Mouse (Mus musculus): ENCODE measurements around the gene Timd2. TPM values are rescaled to one million over a fixed set of nuclear protein-coding genes. Genes with fewer than 3 reads are reported as not detected.
"Not testable (repeated sequence)": the region's sequence is repeated elsewhere in the genome, so short reads cannot be mapped to it uniquely, and the experiment has no call there.

Gene Timd2
- polyA plus RNA-seq, 1 experiment from 2014 or later: 0.10 TPM

- H3K27ac ChIP-seq; ATAC-seq (ENCODE audit: insufficient number of reproducible peaks, insufficient read depth, low FRiP score, low TSS enrichment); H3K9me3 ChIP-seq; H3K36me3 ChIP-seq; H3K27me3 ChIP-seq; H3K4me2 ChIP-seq (replicated peaks); H3K4me1 ChIP-seq; H3K4me3 ChIP-seq; H3K9ac ChIP-seq: not testable (repeated sequence)
- 57% methylated on average over 3 of the region's 3 CpGs for WGBS
Observed at GRCm38 (mm10) chr11:46649655-46650054, 57.2 kb downstream of the Timd2 start.

- Histone ChIP-seq H3K4me1 (no peaks in the 10 kb centered on the region), H3K9me3 (no peaks in the 10 kb centered on the region), H3K4me3 (no peak overlapping the region), H3K4me2 (replicated peaks) (no peak overlapping the region), H3K27ac (no peak overlapping the region), H3K9ac (no peak overlapping the region), H3K36me3 (no peaks in the 10 kb centered on the region), H3K27me3 (no peaks in the 10 kb centered on the region)
- no peak for ATAC-seq (ENCODE audit: insufficient number of reproducible peaks, insufficient read depth, low FRiP score, low TSS enrichment)
- WGBS: 76% methylated on average over 1 of the region's 1 CpGs
Observed at GRCm38 (mm10) chr11:46644824-46645223, 62.0 kb downstream of the Timd2 start.

DNA sequence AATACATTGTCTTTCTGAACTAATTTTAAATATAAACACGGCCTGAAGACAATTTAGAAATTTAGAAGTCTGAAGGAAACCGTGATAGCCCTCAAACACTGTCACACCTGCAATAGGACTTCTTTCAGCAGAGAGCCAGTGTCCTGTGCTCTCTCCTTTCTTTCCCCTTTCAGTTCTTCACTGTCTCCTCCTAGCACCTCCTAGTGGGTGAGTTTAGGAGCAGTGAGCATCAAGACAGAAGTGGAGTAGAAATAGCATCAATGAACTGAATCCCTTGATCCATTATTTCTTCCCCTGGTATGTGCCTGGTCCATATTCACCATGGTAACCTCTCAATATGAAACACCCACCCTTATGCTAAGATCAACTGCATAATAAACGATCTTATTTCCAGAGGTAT, 70.3 kb downstream of the Timd2 start:
- Histone ChIP-seq H3K27ac (no peak overlapping the region), H3K4me1 (no peaks in the 10 kb centered on the region), H3K27me3 (no peaks in the 10 kb centered on the region), H3K9me3 (no peaks in the 10 kb centered on the region), H3K4me2 (replicated peaks) (no peak overlapping the region), H3K36me3 (no peaks in the 10 kb centered on the region), H3K4me3 (no peak overlapping the region), H3K9ac (no peak overlapping the region)
- no peak for ATAC-seq (ENCODE audit: insufficient number of reproducible peaks, insufficient read depth, low FRiP score, low TSS enrichment)
- WGBS: 81% methylated on average over 3 of the region's 3 CpGs

DNA sequence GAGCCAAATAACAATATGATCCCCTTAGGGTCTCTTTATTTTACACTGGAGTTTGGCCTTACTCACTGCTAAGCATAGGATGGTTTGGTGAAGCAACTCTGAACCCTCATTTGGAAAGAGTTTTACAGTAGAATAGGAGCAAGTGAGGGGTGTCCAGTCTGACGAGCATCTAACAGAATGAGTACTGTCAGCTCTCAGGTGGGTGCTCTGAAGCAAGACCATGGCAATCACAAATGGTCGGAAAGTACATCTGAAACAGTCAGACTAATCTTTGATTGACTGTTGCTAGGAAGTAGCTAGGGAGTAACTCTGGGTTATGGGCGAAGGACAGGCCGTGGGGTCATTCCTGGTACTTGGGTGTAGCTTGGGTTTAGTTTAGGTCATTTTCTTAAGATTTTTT, 71.3 kb downstream of the Timd2 start:
- H3K9me3 ChIP-seq; H3K9ac ChIP-seq; H3K4me2 ChIP-seq (replicated peaks); H3K4me1 ChIP-seq; H3K27ac ChIP-seq; H3K36me3 ChIP-seq; H3K4me3 ChIP-seq; ATAC-seq (ENCODE audit: insufficient number of reproducible peaks, insufficient read depth, low FRiP score, low TSS enrichment); H3K27me3 ChIP-seq: not testable (repeated sequence)
- 82% methylated on average over 4 of the region's 4 CpGs for WGBS

GRCm38 (mm10) chr11:46631635-46632034, 75.2 kb downstream of the Timd2 start:
- H3K4me3 ChIP-seq: no peak overlapping the region
- 24% methylated on average over 3 of the region's 3 CpGs for WGBS
- ATAC-seq (ENCODE audit: insufficient number of reproducible peaks, insufficient read depth, low FRiP score, low TSS enrichment): no peak

DNA sequence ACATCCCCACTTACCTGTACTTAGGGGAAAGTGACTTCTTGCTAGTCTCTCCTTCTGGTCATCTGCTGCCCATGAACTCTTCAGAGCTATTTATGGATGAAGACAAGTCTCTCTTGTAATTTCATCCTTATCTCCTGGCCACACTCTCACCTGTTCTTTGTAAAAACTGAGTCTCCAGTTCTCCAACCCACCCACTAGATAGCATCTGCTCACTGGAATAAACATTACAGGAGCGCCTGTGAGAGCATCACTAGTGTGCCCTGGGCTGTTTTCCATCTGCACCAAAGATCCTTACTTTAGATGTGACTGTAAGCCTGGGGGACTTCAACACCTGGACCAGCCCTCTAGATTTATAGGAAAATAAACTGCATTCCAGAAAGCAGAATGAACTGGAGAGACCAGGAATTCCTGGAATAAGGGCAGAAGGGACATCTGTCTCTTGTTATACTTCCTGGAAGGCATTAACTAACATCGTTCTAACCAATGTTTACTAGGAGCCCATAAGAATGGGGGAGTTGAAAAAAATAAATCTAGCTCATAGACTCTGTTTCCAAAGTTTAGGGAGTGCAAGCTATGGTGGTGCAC, 77.6 kb downstream of the Timd2 start, which contains the start of gene Dppa1:
TSS of gene Dppa1 (minus strand) at position 51 of the 585 bp plus-strand sequence.
- no peak for ATAC-seq (ENCODE audit: insufficient number of reproducible peaks, insufficient read depth, low FRiP score, low TSS enrichment)
- 54% methylated on average over 2 of the region's 2 CpGs for WGBS
- no peak within 1 kb of the TSS for H3K4me2 ChIP-seq (replicated peaks)
- H3K27ac ChIP-seq: no peak within 1 kb of the TSS
- no peaks in the 10 kb centered on the region for H3K27me3 ChIP-seq
- H3K9ac ChIP-seq: no peak within 1 kb of the TSS
- H3K4me1 ChIP-seq: no peaks in the 10 kb centered on the region
- no peaks in the 10 kb centered on the region for H3K36me3 ChIP-seq
- H3K9me3 ChIP-seq: no peaks in the 10 kb centered on the region
- no peak within 1 kb of the TSS for H3K4me3 ChIP-seq

More at GRCm38 (mm10) chr11:46631635-46632034, 75.2 kb downstream of the Timd2 start:
- Histone ChIP-seq H3K9me3 (no peaks in the 10 kb centered on the region), H3K36me3 (no peaks in the 10 kb centered on the region), H3K27ac (no peak overlapping the region), H3K27me3 (no peaks in the 10 kb centered on the region), H3K9ac (no peak overlapping the region), H3K4me2 (replicated peaks) (no peak overlapping the region), H3K4me1 (no peaks in the 10 kb centered on the region)

DNA sequence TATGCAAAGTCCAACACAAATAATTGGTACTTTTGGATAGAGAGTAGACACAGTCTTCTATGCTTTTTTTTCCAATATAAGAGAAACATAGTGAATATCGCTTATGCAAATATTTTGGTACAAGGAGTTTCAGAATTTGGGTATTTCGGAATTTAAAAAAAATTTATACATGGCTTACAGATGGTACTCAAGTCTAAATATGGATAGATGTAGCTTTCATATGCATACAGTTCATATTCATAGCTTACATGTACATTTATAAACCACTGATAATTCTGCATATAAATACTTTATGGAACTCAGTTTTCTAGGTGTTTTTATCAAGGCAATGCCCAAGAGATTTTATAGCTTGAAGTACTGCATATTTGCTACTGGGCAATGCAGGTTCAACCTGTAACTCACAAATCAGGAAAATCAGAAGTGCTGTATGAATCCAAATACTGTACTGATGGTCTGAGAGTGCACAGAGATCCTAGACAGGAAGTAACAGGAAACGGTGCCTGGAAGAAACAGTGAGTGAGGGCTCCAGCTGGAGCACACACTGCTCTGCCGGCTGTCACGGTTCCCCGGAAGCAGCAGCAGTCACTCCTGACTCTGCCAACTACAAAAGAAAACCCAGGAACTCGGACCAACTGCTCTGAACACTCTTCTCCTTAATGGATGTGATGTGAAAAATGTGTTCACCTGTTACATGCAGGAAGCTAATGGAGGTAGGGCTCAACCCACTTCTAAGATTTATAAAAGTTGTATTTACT, 86.3 kb downstream of the Timd2 start:
- Histone ChIP-seq H3K4me3 (no peak overlapping the region), H3K4me2 (replicated peaks) (no peak overlapping the region), H3K4me1 (no peaks in the 10 kb centered on the region), H3K9me3 (no peaks in the 10 kb centered on the region), H3K9ac (no peak overlapping the region), H3K27ac (no peak overlapping the region), H3K27me3 (no peaks in the 10 kb centered on the region), H3K36me3 (no peaks in the 10 kb centered on the region)
- WGBS: 64% methylated on average over 7 of the region's 7 CpGs
- no peak for ATAC-seq (ENCODE audit: insufficient number of reproducible peaks, insufficient read depth, low FRiP score, low TSS enrichment)

DNA sequence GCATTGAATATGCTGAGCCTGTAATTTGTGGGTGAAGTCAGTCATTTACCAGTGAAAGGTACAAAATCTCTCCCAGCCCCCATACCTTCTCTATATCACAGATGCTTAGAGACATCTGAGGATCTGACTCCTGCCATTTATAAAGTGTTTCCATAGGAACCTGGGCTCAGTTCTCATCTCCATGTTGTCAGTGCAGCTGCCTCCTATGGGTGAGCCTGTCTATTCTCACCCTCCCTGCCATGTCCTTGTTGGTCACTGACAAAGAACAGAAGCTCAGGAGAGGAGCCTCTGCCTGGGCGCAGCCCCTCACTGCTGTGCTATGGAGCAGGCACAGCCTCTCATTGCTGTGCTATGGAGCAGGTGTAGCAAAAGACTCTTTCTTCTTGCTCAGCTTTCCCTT, 86.9 kb downstream of the Timd2 start:
- Histone ChIP-seq H3K36me3 (no peaks in the 10 kb centered on the region), H3K4me3 (no peak overlapping the region), H3K4me1 (no peaks in the 10 kb centered on the region), H3K9me3 (no peaks in the 10 kb centered on the region), H3K27me3 (no peaks in the 10 kb centered on the region), H3K4me2 (replicated peaks) (no peak overlapping the region), H3K9ac (no peak overlapping the region), H3K27ac (no peak overlapping the region)
- no peak for ATAC-seq (ENCODE audit: insufficient number of reproducible peaks, insufficient read depth, low FRiP score, low TSS enrichment)
- 88% methylated on average over 1 of the region's 1 CpGs for WGBS

Other genes starting within 250 kb of the Timd2 start
- not detected in 2 replicates for gene Gm12169, start 182.8 kb downstream of the Timd2 start, polyA plus RNA-seq (2016; fragmentation: Nextera tagmentation; extraction: Ambion mirVana)
- not detected in 2 replicates for gene BC053393, start 135.5 kb downstream of the Timd2 start, polyA plus RNA-seq (2016; fragmentation: Nextera tagmentation; extraction: Ambion mirVana)
- gene Dppa1, start 77.8 kb downstream of the Timd2 start, polyA plus RNA-seq (2016; fragmentation: Nextera tagmentation; extraction: Ambion mirVana): not detected in 2 replicates
- not detected in 2 replicates for gene Havcr1, start 28.0 kb upstream of the Timd2 start, polyA plus RNA-seq (2016; fragmentation: Nextera tagmentation; extraction: Ambion mirVana)
- gene Timd4, start 103.7 kb upstream of the Timd2 start, polyA plus RNA-seq (2016; fragmentation: Nextera tagmentation; extraction: Ambion mirVana): 0.10 and 0.12 TPM in 2 replicates

Measured in embryonic facial prominence, embryonic 12.5 days (tissue).